Mouse (Mus musculus) neutrophil, adult 5-6 weeks (primary cell): ENCODE results near the gene E2f1. TPM values are rescaled to one million over a fixed set of nuclear protein-coding genes. Genes with fewer than 3 reads are reported as not detected.

ENCODE experiments used
- ATAC-seq: fragments of 151-379, 151-347 bp; 2 replicates; pipeline ENCODE4 v1.8.0; 2017; ENCODE audit warnings: mild to moderate bottlenecking, moderate TSS enrichment; ENCODE audit not compliant: insufficient number of reproducible peaks, poor library complexity, low FRiP score, severe bottlenecking; ENCODE audit errors: extremely low read depth
- total RNA-seq: library from RNA; stranded (forward); fragments of 200-1000 nt; gene quantifications from 2 replicates; pipeline ENCODE4 v1.2.3, GENCODE M21; 2017

Gene E2f1
- 0.98 and 1.5 TPM in 2 replicates for total RNA-seq

GRCm38 (mm10) chr2:154569836-154570286 lies at the start of gene E2f1:
TSS of gene E2f1 (minus strand) at chr2:154569892.
- ATAC-seq: peak; percentile 87

GRCm38 (mm10) chr2:154617061-154617460 lies 47.4 kb upstream of the E2f1 start:
- ATAC-seq: no peak

- no peak for ATAC-seq
Measured at GRCm38 (mm10) chr2:154615674-154616073, 46.0 kb upstream of the E2f1 start.

- no peak for ATAC-seq
Measured at GRCm38 (mm10) chr2:154614841-154615576, 45.3 kb upstream of the E2f1 start.

GRCm38 (mm10) chr2:154613118-154614115 lies 43.7 kb upstream of the E2f1 start, which contains the start of the genes Zfp341 and 4930519P11Rik:
TSS of gene Zfp341 (plus strand) at chr2:154613297.
TSS of gene 4930519P11Rik (minus strand) at chr2:154613437.
- peak; percentile 80 for ATAC-seq

- ATAC-seq: no peak
Measured at GRCm38 (mm10) chr2:154609050-154609767, 39.5 kb upstream of the E2f1 start.

- ATAC-seq: no peak
Measured at GRCm38 (mm10) chr2:154606965-154607364, 37.3 kb upstream of the E2f1 start.

- no peak for ATAC-seq
Measured at GRCm38 (mm10) chr2:154604156-154604555, 34.5 kb upstream of the E2f1 start.

GRCm38 (mm10) chr2:154603638-154604153 lies 34.0 kb upstream of the E2f1 start, which contains the start of gene Pxmp4:
TSS of gene Pxmp4 (minus strand) at chr2:154603708.
- peak; percentile 96 for ATAC-seq

- ATAC-seq: no peak
Measured at GRCm38 (mm10) chr2:154603007-154603637, 33.4 kb upstream of the E2f1 start.

- ATAC-seq: no peak
Measured at GRCm38 (mm10) chr2:154601324-154601723, 31.6 kb upstream of the E2f1 start.

- no peak for ATAC-seq
Measured at GRCm38 (mm10) chr2:154600586-154600985, 30.9 kb upstream of the E2f1 start.

- no peak for ATAC-seq
Measured at GRCm38 (mm10) chr2:154597399-154597798, 27.7 kb upstream of the E2f1 start.

- no peak for ATAC-seq
Measured at GRCm38 (mm10) chr2:154595775-154596174, 26.1 kb upstream of the E2f1 start.

- ATAC-seq: peak; percentile 66; the same call in 1 of the 2 replicates
Measured at GRCm38 (mm10) chr2:154593025-154593424, 23.3 kb upstream of the E2f1 start.

- ATAC-seq: no peak
Measured at GRCm38 (mm10) chr2:154591239-154591638, 21.5 kb upstream of the E2f1 start.

GRCm38 (mm10) chr2:154589051-154589450 lies 19.4 kb upstream of the E2f1 start:
- ATAC-seq: no peak

- peak; percentile 52; the same call in 1 of the 2 replicates for ATAC-seq
Measured at GRCm38 (mm10) chr2:154586405-154586804, 16.7 kb upstream of the E2f1 start.
